In genomic region chr5:146893478-146894182, GRCm38 (mm10) we compare ENCODE assay signal across 14 mouse cellular contexts. TPM values are rescaled to one million over a fixed set of nuclear protein-coding genes. Genes with fewer than 3 reads are reported as not detected.
DNase-seq lines count a peak whose midpoint lies in the region; ATAC-seq and TF ChIP-seq lines count a peak whose summit lies in the region.
"Had no signal": no experiment of that assay in that cellular context is flagged by ENCODE, and none has a peak within 500 bp of the region (broad histone marks: within the 10 kb centered on the region; RNA-seq: fewer than 3 reads in every experiment).

No protein-coding gene starts in this region.

- H3K27me3 ChIP-seq in intestine, postnatal 0 days (replicated peaks; ENCODE audit: control insufficient read depth, insufficient read depth, low read length), result no peaks in the 10 kb centered on the region
- no peaks in the 10 kb centered on the region for H3K27me3 ChIP-seq in intestine, embryonic 16.5 days (replicated peaks; ENCODE audit: control insufficient read depth, insufficient read depth, low read length)
- no peaks in the 10 kb centered on the region for H3K27me3 ChIP-seq in midbrain, postnatal 0 days (ENCODE audit: insufficient read depth, low read length)
- H3K27me3 ChIP-seq in midbrain, embryonic 10.5 days (ENCODE audit: low read depth, poor library complexity, severe bottlenecking), result no peaks in the 10 kb centered on the region
- H3K27me3 ChIP-seq in MEL (ENCODE audit: control insufficient read depth in 1 of 2, insufficient read depth in 2 of 2, low read length in 2 of 2), result no peaks in the 10 kb centered on the region
- H3K27me3 ChIP-seq in splenic B cell, adult 2 months (ENCODE audit: control insufficient read depth, insufficient read depth, low read length, poor library complexity, severe bottlenecking), result no peaks in the 10 kb centered on the region
- H3K27me3 ChIP-seq: midbrain, embryonic 12.5 days; neural tube, embryonic 12.5 days had no signal

- H3K9ac ChIP-seq in intestine, postnatal 0 days (ENCODE audit: low read depth, low read length), result no peak overlapping the region
- H3K9ac ChIP-seq in intestine, embryonic 16.5 days (ENCODE audit: low read depth, low read length), result no peak overlapping the region
- H3K9ac ChIP-seq in midbrain, postnatal 0 days (replicated peaks; ENCODE audit: low read length, poor library complexity, severe bottlenecking), result no peak overlapping the region
- H3K9ac ChIP-seq in MEL (ENCODE audit: control insufficient read depth, low read depth, low read length, poor library complexity, severe bottlenecking), result no peak overlapping the region
- H3K9ac ChIP-seq: midbrain, embryonic 12.5 days; neural tube, embryonic 12.5 days had no signal

- H3K4me2 ChIP-seq in intestine, postnatal 0 days (replicated peaks; ENCODE audit: low read depth), result no peak overlapping the region
- H3K4me2 ChIP-seq in intestine, embryonic 16.5 days (ENCODE audit: low read depth, low read length), result no peak overlapping the region
- no peak overlapping the region for H3K4me2 ChIP-seq in midbrain, postnatal 0 days (ENCODE audit: low read depth, low read length, poor library complexity, severe bottlenecking)
- H3K4me2 ChIP-seq: midbrain, embryonic 12.5 days; neural tube, embryonic 12.5 days had no signal

- TF ChIP-seq POLR2A in MEL (IDR thresholded peaks at IDR 0.05; ENCODE audit: control insufficient read depth in 1 of 2, insufficient read depth in 1 of 2, low read depth in 1 of 2, low read length in 2 of 2, poor library complexity in 1 of 2), result no peak

- H3K36me3 ChIP-seq in intestine, postnatal 0 days (ENCODE audit: control insufficient read depth, insufficient read depth), result no peaks in the 10 kb centered on the region
- no peaks in the 10 kb centered on the region for H3K36me3 ChIP-seq in intestine, embryonic 16.5 days (ENCODE audit: control insufficient read depth, insufficient read depth, low read length)
- H3K36me3 ChIP-seq in midbrain, postnatal 0 days (ENCODE audit: insufficient read depth, low read length), result no peaks in the 10 kb centered on the region
- H3K36me3 ChIP-seq in midbrain, embryonic 10.5 days, result no peaks in the 10 kb centered on the region
- no peaks in the 10 kb centered on the region; a peak in 1 of 4 replicates for H3K36me3 ChIP-seq in MEL (ENCODE audit: control insufficient read depth in 1 of 2, insufficient read depth in 2 of 2, low read length in 2 of 2)
- H3K36me3 ChIP-seq in splenic B cell, adult 2 months (ENCODE audit: control insufficient read depth, insufficient read depth, low read length, poor library complexity, severe bottlenecking), result no peaks in the 10 kb centered on the region
- H3K36me3 ChIP-seq: midbrain, embryonic 12.5 days; neural tube, embryonic 12.5 days had no signal

- TF ChIP-seq EP300 in MEL (IDR thresholded peaks at IDR 0.05; ENCODE audit: low read depth in 1 of 2, low read length in 2 of 2), result no peak

- no peaks in the 10 kb centered on the region for H3K79me2 ChIP-seq in MEL (ENCODE audit: control insufficient read depth, insufficient read depth, low read length, poor library complexity)

- no peak for DNase-seq in midbrain, postnatal 0 days (ENCODE audit: low spot score)
- no peak for DNase-seq in midbrain, embryonic 10.5 days (ENCODE audit: low spot score)
- peak; percentile 33 for DNase-seq in MEL (ENCODE audit: low read depth, low spot score)
- peak; percentile 45 for DNase-seq in splenic B cell, adult 2 months (ENCODE audit: low read depth, low spot score)
- DNase-seq in adrenal gland, adult (ENCODE audit: inconsistent age in 2 of 2, low spot score in 1 of 2), result no peak
- DNase-seq: adrenal gland, adult 2 months; kidney, postnatal 10 days; lung, adult 18-20 months; retina, postnatal 1 day had no signal

- H3K9me3 ChIP-seq in intestine, postnatal 0 days (ENCODE audit: control insufficient read depth), result no peaks in the 10 kb centered on the region
- no peaks in the 10 kb centered on the region for H3K9me3 ChIP-seq in intestine, embryonic 16.5 days (ENCODE audit: control insufficient read depth, low read length)
- no peaks in the 10 kb centered on the region for H3K9me3 ChIP-seq in midbrain, postnatal 0 days (ENCODE audit: low read length)
- no peaks in the 10 kb centered on the region for H3K9me3 ChIP-seq in midbrain, embryonic 10.5 days (replicated peaks)
- H3K9me3 ChIP-seq in MEL (replicated peaks; ENCODE audit: insufficient read depth, low read length), result no peaks in the 10 kb centered on the region
- H3K9me3 ChIP-seq: midbrain, embryonic 12.5 days; neural tube, embryonic 12.5 days had no signal

- peak; percentile 54 for TF ChIP-seq CTCF in intestine, postnatal 0 days (IDR thresholded peaks at IDR 0.05; ENCODE audit: low read depth)
- peak; percentile 51 for TF ChIP-seq CTCF in midbrain, postnatal 0 days (IDR thresholded peaks at IDR 0.05)
- TF ChIP-seq CTCF in MEL (IDR thresholded peaks at IDR 0.05 in 2 of 3, conservative IDR thresholded peaks at IDR 0.05 in 1 of 3; ENCODE audit: control insufficient read depth in 1 of 3, insufficient read depth in 1 of 3, low read depth in 2 of 3, low read length in 3 of 3, poor library complexity in 1 of 3, severe bottlenecking in 1 of 3), result peak; percentile 52 to 68 (median 67)

- no peaks in the 10 kb centered on the region for H3K4me1 ChIP-seq in intestine, postnatal 0 days (replicated peaks; ENCODE audit: control insufficient read depth, insufficient read depth, low read length)
- H3K4me1 ChIP-seq in intestine, embryonic 16.5 days (ENCODE audit: control insufficient read depth, insufficient read depth, low read length), result no peaks in the 10 kb centered on the region
- no peaks in the 10 kb centered on the region for H3K4me1 ChIP-seq in midbrain, postnatal 0 days (ENCODE audit: insufficient read depth, low read length)
- H3K4me1 ChIP-seq in midbrain, embryonic 10.5 days, result 0 out of 2 replicates have a peak, but pooled peaks cover 4% of the 10 kb centered on the region
- peaks cover 0 to 2% of the 10 kb centered on the region in 2 experiments; a peak in 1 of 4 replicates for H3K4me1 ChIP-seq in MEL (ENCODE audit: control insufficient read depth in 1 of 2, insufficient read depth in 2 of 2, low read length in 2 of 2)
- H3K4me1 ChIP-seq: midbrain, embryonic 12.5 days; neural tube, embryonic 12.5 days had no signal

- TF ChIP-seq RAD21 in MEL (IDR thresholded peaks at IDR 0.05; ENCODE audit: low read depth, low read length), result no peak; the same call in 1 of the 2 replicates

- WGBS in intestine, postnatal 0 days, result 88% methylated on average over 11 of the region's 11 CpGs
- WGBS in intestine, embryonic 16.5 days, result 86% methylated on average over 11 of the region's 11 CpGs
- WGBS in midbrain, postnatal 0 days, result 85% methylated on average over 11 of the region's 11 CpGs
- WGBS in midbrain, embryonic 10.5 days, result 86% methylated on average over 11 of the region's 11 CpGs

- ATAC-seq in intestine, postnatal 0 days, result no peak
- no peak for ATAC-seq in intestine, embryonic 16.5 days
- no peak for ATAC-seq in midbrain, postnatal 0 days (ENCODE audit: low FRiP score)
- no peak for ATAC-seq in cerebellum, adult (ENCODE audit: insufficient number of reproducible peaks, low FRiP score, low TSS enrichment)

- H3K27ac ChIP-seq in intestine, postnatal 0 days (ENCODE audit: low read depth, low read length), result no peak overlapping the region
- H3K27ac ChIP-seq in intestine, embryonic 16.5 days (ENCODE audit: low read length), result no peak overlapping the region
- H3K27ac ChIP-seq in midbrain, postnatal 0 days (ENCODE audit: low read depth, low read length), result no peak overlapping the region
- no peak overlapping the region for H3K27ac ChIP-seq in midbrain, embryonic 10.5 days (replicated peaks)
- H3K27ac ChIP-seq in MEL (ENCODE audit: control insufficient read depth, low read depth, low read length), result no peak overlapping the region
- H3K27ac ChIP-seq: midbrain, embryonic 12.5 days; neural tube, embryonic 12.5 days had no signal

- no peak overlapping the region for H3K4me3 ChIP-seq in intestine, postnatal 0 days (ENCODE audit: low read depth, low read length)
- no peak overlapping the region for H3K4me3 ChIP-seq in intestine, embryonic 16.5 days (ENCODE audit: low read length)
- no peak overlapping the region for H3K4me3 ChIP-seq in midbrain, postnatal 0 days (ENCODE audit: low read depth, low read length)
- no peak overlapping the region for H3K4me3 ChIP-seq in midbrain, embryonic 10.5 days
- no peak overlapping the region for H3K4me3 ChIP-seq in MEL (ENCODE audit: control insufficient read depth in 1 of 2, insufficient read depth in 1 of 2, low read depth in 2 of 2, low read length in 2 of 2)
- H3K4me3 ChIP-seq: midbrain, embryonic 12.5 days; neural tube, embryonic 12.5 days had no signal

TF ChIP-seq in MEL, 35 proteins besides CTCF, POLR2A, EP300 and RAD21:
- TF ChIP-seq ZMIZ1 (IDR thresholded peaks at IDR 0.05; ENCODE audit: low read depth, low read length) (no peak), SMC3 (IDR thresholded peaks at IDR 0.05; ENCODE audit: low read depth, low read length) (peak; percentile 36)
TF ChIP-seq in MEL: peak in this region for 1.

RNA-seq across cellular contexts. Expression of gene Rasl11a, which starts 48.8 kb away (rescaled TPM):
- 17.6 TPM in 2 replicates for polyA plus RNA-seq in intestine, postnatal 0 days (2015; fragmentation: Nextera tagmentation; extraction: Ambion mirVana)
- 26.5 and 28.3 TPM in 2 replicates for polyA plus RNA-seq in intestine, embryonic 16.5 days (2015; fragmentation: Nextera tagmentation; extraction: Ambion mirVana)
- total RNA-seq in midbrain, postnatal 0 days (2014; rRNA removed), result 14.6 and 18.3 TPM in 2 replicates
- 17.8 and 18.8 TPM in 2 replicates for polyA plus RNA-seq in midbrain, postnatal 0 days (2015; fragmentation: Nextera tagmentation; extraction: Ambion mirVana)
- 30.1 and 37.2 TPM in 2 replicates for polyA plus RNA-seq in midbrain, embryonic 10.5 days (2016; fragmentation: Nextera tagmentation; extraction: Ambion mirVana)
- 1.1 and 1.7 TPM in 2 replicates for total RNA-seq in MEL (2012; rRNA removed)
- 1 to 10 TPM in 1 of 2 experiments, not detected in 1; 2.3 TPM for polyA plus RNA-seq in MEL (2012; ENCODE audit: insufficient read depth in 1 of 2, insufficient read length in 2 of 2, low read depth in 1 of 2, low replicate concordance in 2 of 2, missing spikeins in 1 of 2)

RNA-seq across cellular contexts. Expression of gene Gtf3a, which starts 54.8 kb away (rescaled TPM):
- 64.9 and 66.6 TPM in 2 replicates for polyA plus RNA-seq in intestine, postnatal 0 days (2015; fragmentation: Nextera tagmentation; extraction: Ambion mirVana)
- polyA plus RNA-seq in intestine, embryonic 16.5 days (2015; fragmentation: Nextera tagmentation; extraction: Ambion mirVana), result 127 and 136 TPM in 2 replicates
- total RNA-seq in midbrain, postnatal 0 days (2014; rRNA removed), result 61.3 and 64.8 TPM in 2 replicates
- polyA plus RNA-seq in midbrain, postnatal 0 days (2015; fragmentation: Nextera tagmentation; extraction: Ambion mirVana), result 102 and 104 TPM in 2 replicates
- 113 and 121 TPM in 2 replicates for polyA plus RNA-seq in midbrain, embryonic 10.5 days (2016; fragmentation: Nextera tagmentation; extraction: Ambion mirVana)
- total RNA-seq in MEL (2012; rRNA removed), result 173 and 177 TPM in 2 replicates
- polyA plus RNA-seq in MEL (2012; ENCODE audit: insufficient read depth in 1 of 2, insufficient read length in 2 of 2, low read depth in 1 of 2, low replicate concordance in 2 of 2, missing spikeins in 1 of 2), result 100 to 1,000 TPM in 1 of 2 experiments, not detected in 1; 204 TPM

Comparison
In these comparisons a context has a peak if more than half of its experiments do, and no peak if none do; other contexts are left out.
1. DNase-seq: peak in MEL (single experiment) and splenic B cell, adult 2 months (single experiment); none in midbrain, postnatal 0 days (single experiment), midbrain, embryonic 10.5 days (single experiment) and adrenal gland, adult (0 of 2).
2. Peak in every context shown above with its lines, with median percentiles within 50 percentile points of each other: CTCF ChIP-seq.